Mouse (Mus musculus): ENCODE measurements around the gene Fn3k.

DNA sequence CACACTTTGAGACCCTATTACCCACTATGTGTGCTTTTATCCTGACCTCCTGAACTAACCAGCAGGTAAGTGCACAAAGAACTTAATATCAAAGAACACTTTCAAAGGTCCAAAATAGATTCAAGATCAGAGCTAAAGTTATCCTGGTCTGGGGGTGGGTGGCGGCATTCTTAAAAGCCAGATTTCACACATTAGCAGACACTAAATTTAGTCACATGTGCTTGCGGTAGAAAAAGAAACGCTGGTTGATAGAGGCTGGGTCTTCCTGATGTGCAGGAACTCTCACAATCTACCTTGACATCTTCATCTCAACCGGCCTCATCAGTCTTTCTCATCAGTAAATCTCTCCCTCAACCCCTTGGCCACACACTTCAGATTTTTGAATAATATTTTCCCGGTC, 20.0 kb upstream of the Fn3k start:
- no peak for TF ChIP-seq POLR2A (IDR thresholded peaks at IDR 0.05; ENCODE audit: control insufficient read depth, extremely low read depth, insufficient read depth, low read length, poor library complexity)
- TF ChIP-seq CTCF (IDR thresholded peaks at IDR 0.05; ENCODE audit: borderline replicate concordance, control insufficient read depth, extremely low read depth, insufficient read depth, low read length, poor library complexity), result no peak
